Mouse (Mus musculus) Patski (cell line): ENCODE data around the gene Akap1. TPM values are rescaled to one million over a fixed set of nuclear protein-coding genes. Genes with fewer than 3 reads are reported as not detected.

ENCODE experiments used
- ATAC-seq: fragments of 100-300 bp; one replicate; pipeline ENCODE4 v1.8.0; 2021
- CTCF ChIA-PET: fragments of 350-600 bp; sonication (Branson Sonifier 250); formaldehyde crosslinking; loops from one replicate; lab custom pipeline; 2022; ENCODE audit warnings: inconsistent platforms; lab: Charles Lee
- POLR2A ChIA-PET: fragments of 350-600 bp; sonication (Branson Sonifier 250); formaldehyde crosslinking; loops from one replicate; lab custom pipeline; 2022; ENCODE audit warnings: antibody characterized with exemption, inconsistent platforms; lab: Charles Lee
- DNase-seq: peaks from one replicate; pipeline ENCODE4 v3.0.0-alpha.2; 2011; ENCODE audit warnings: low read depth, low spot score
- H3K27me3 ChIP-seq: fragments of 371-371 bp; one replicate; pipeline ENCODE4 v1.5.1; 2021
- CTCF ChIP-seq: fragments of 100-300 bp; IDR thresholded peaks from one replicate; pipeline ENCODE4 v1.5.1; 2021
- in situ Hi-C: fragments of 300-500 bp; cut with MboI; formaldehyde crosslinking; loops from 3 replicates; pipeline ENCODE4 v1.11.1; 2018; ENCODE audit warnings: low pct_unique_long_range_greater_than_20kb, mixed read lengths
- polyA plus RNA-seq: library from polyadenylated mRNA; unstranded; gene quantifications from one replicate; pipeline ENCODE4 v1.2.3, GENCODE M21; 2021

The Akap1 gene
- polyA plus RNA-seq, 1 experiment from 2014 or later, result 43.3 TPM

DNA sequence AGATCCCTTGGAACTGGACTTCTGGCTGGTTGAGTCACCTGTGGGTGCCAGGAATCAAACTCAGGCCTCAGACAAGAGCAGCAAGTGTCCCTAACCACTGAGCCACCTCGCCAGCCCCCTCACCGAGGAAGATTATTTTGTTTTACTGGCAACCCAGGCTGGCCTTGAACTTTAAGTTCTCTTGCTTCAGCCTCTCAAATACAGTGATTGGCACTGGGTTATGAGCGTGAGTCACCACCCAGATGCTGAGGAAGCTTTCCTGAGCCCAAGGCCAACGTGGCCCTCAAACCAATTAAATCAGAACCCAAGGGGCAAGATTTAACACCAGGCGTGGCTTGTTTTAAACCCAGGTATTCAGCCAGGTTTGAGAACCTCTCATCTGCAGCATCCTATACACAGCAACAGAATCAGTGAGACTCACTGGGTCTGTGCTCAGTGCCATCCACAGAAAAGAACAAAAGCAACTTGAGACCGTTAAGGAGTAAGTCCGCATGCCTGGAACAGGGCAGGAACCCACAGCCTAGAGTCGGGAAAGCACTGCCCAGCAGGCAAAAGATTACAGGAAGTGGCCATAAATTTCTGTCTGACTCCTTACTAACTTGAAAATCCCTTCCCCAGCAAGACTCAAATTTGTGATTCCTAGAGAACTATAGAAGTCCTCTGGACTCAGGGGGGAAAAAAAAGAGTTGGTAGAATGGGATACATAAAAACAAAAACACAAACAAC is 16.9 kb downstream of the Akap1 start:
- no peaks in the 10 kb centered on the region for H3K27me3 ChIP-seq
- no peak for TF ChIP-seq CTCF
- ChIA-PET POLR2A (interaction anchor here (0.6 to 1.6 kb wide), 2 partner anchors 95 to 108 kb away, joined by 4 read pairs; partner anchors contain the start of gene Scpep1), CTCF (interaction anchor here (0.9 to 1.2 kb wide), 2 partner anchors 10 to 55 kb away, joined by 3 to 4 read pairs; no protein-coding TSS in a partner anchor)
- no peak for ATAC-seq
- in situ Hi-C loops, result no loop called here
- no peak for DNase-seq

GRCm38 (mm10) chr11:88844384-88844783 is 20.0 kb downstream of the Akap1 start:
- DNase-seq, result no peak
- ChIA-PET CTCF (no interaction called here), POLR2A (no interaction called here)
- in situ Hi-C loops, result no loop called here
- no peak for TF ChIP-seq CTCF
- H3K27me3 ChIP-seq, result no peaks in the 10 kb centered on the region
- no peak for ATAC-seq

- no peaks in the 10 kb centered on the region for H3K27me3 ChIP-seq
- no peak for TF ChIP-seq CTCF
- ATAC-seq (no peak), DNase-seq (no peak)
- ChIA-PET CTCF (no interaction called here), POLR2A (interaction anchor here (1.1 kb wide), 1 partner anchor 18 kb away, joined by 3 read pairs; no protein-coding TSS in a partner anchor)
- in situ Hi-C loops, result no loop called here
These were observed 21.1 kb downstream of the Akap1 start for GRCm38 (mm10) chr11:88843305-88843704.

DNA sequence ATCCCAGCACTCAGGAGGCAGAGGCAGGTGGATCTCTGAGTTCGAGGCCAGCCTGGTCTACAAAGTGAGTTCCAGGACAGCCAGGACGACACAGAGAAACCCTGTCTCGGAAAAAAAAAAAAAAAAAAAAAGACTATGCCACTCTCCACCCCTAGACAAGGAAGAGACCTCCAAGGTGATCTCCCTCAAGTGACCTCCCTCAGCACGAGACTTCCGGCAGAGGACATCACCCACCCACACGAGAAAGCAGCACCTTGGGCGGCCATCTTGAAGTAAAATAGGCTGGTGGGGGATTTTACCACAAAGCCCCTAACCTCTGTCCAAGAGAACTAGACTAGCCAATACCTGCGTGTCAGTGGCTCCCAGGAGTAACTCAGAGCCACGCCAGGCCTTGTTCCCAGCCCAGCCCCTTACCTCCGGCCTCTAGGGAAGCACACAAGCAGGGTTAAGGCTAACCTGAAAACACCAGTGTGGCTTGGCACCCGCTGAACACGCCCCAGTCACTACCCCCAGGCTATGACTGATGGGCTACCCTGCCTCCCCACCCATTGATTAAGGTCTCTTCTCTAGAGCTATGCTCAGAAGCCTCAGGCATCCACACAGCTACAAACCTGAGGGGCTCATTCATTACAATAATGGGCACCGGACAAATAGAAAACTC is 21.9 kb downstream of the Akap1 start:
- ChIA-PET CTCF (no interaction called here), POLR2A (no interaction called here)
- in situ Hi-C loops, result no loop called here
- TF ChIP-seq CTCF, result no peak
- no peak for ATAC-seq
- DNase-seq, result no peak
- no peaks in the 10 kb centered on the region for H3K27me3 ChIP-seq

- CTCF ChIA-PET, result no interaction called here
- DNase-seq (no peak), ATAC-seq (no peak)
- no peaks in the 10 kb centered on the region for H3K27me3 ChIP-seq
- in situ Hi-C loops, result no loop called here
- no peak for TF ChIP-seq CTCF
- POLR2A ChIA-PET, result no interaction called here
These were observed 23.0 kb downstream of the Akap1 start for GRCm38 (mm10) chr11:88841406-88841805.

GRCm38 (mm10) chr11:88840724-88841350 is 23.5 kb downstream of the Akap1 start:
- ATAC-seq (no peak), DNase-seq (no peak)
- no peaks in the 10 kb centered on the region for H3K27me3 ChIP-seq
- CTCF ChIA-PET, result interaction anchor here (0.7 kb wide), 1 partner anchor 9 kb away, joined by 3 read pairs; no protein-coding TSS in a partner anchor
- in situ Hi-C loops, result no loop called here
- no peak for TF ChIP-seq CTCF
- POLR2A ChIA-PET, result no interaction called here

DNA sequence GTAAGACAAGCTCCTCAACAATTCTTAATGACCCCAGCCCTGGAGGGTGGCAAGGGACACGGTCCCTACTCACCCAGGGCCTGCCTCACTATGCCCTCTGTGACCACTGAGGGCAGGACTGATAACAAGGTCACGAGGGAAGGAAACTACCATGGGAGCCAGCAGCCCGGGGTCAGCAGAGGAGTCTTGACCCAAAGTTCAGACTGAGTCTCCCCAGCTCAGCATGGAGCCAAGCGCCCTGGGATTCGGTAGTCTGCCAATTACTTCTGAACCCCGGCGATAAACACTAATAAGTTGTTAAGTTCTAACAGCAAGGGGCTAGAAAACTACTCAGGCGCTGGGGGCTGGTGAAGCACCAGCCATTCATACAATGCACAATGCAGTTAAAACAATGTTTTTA is 24.1 kb downstream of the Akap1 start:
- in situ Hi-C loops, result no loop called here
- ChIA-PET CTCF (interaction anchor here (0.7 to 1.2 kb wide), 3 partner anchors 9 to 607 kb away, joined by 3 read pairs; no protein-coding TSS in a partner anchor), POLR2A (no interaction called here)
- TF ChIP-seq CTCF, result no peak
- H3K27me3 ChIP-seq, result no peaks in the 10 kb centered on the region
- ATAC-seq (no peak), DNase-seq (no peak)

DNA sequence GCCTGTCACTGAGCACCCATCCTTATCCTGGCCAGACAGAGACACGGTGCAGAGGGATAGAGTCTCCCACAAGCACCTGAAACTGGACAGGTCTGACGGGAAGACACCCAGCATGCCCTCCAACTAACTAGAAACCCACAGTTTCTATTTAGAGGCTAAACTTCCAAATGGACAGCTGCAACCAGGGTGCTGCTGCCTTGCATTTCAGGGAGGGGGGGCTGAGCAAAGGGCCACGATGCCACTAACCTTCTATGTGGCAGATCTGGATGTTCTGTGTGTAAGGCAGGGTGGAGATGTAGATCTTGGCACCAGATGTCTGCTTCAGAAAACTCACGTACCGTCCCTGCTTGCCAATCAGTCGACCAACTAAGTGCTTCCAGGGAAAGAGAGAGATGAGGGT is 25.0 kb downstream of the Akap1 start:
- ChIA-PET POLR2A (no interaction called here), CTCF (interaction anchor here (1.1 to 1.2 kb wide), 2 partner anchors 23 to 606 kb away, joined by 3 read pairs; no protein-coding TSS in a partner anchor)
- no peak for TF ChIP-seq CTCF
- in situ Hi-C loops, result no loop called here
- no peaks in the 10 kb centered on the region for H3K27me3 ChIP-seq
- no peak for DNase-seq
- ATAC-seq, result no peak

DNA sequence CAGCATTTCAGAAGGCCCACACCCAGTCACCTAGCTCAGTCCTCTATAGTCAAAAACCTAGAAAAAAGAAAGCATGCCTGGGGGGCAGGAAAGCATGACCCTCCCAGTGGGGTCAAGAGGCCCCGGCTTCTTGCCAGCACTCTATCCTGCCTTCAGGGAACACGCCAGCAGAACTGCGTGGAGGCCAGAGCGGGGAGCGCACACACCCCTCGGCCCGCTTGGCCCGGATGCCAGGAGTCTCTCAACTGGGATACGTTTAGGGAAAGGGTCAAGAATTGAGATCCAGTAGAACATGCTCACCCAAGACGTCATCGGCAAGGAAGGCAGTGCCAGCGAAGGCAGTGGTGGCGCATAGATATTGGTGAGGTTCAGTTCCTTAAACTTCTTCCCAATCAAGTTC is 25.8 kb downstream of the Akap1 start:
- in situ Hi-C loops, result no loop called here
- H3K27me3 ChIP-seq, result no peaks in the 10 kb centered on the region
- CTCF ChIA-PET, result no interaction called here
- no peak for TF ChIP-seq CTCF
- DNase-seq, result no peak
- POLR2A ChIA-PET, result no interaction called here
- ATAC-seq, result no peak

- H3K27me3 ChIP-seq, result no peaks in the 10 kb centered on the region
- no peak for DNase-seq
- no peak for TF ChIP-seq CTCF
- in situ Hi-C loops, result no loop called here
- CTCF ChIA-PET, result interaction anchor here (1.8 kb wide), 1 partner anchor 12 kb away, joined by 5 read pairs; no protein-coding TSS in a partner anchor
- POLR2A ChIA-PET, result no interaction called here
- no peak for ATAC-seq
These were observed 29.8 kb downstream of the Akap1 start for GRCm38 (mm10) chr11:88834606-88835005.
